Comparison of ENCODE assay signal across 11 mouse cellular contexts in genomic region chr11:97816176-97816575, GRCm38 (mm10). TPM values are rescaled to one million over a fixed set of nuclear protein-coding genes. Genes with fewer than 3 reads are reported as not detected.
DNase-seq lines count a peak whose midpoint lies in the region; ATAC-seq and TF ChIP-seq lines count a peak whose summit lies in the region.
"Had no signal": no experiment of that assay in that cellular context is flagged by ENCODE, and none has a peak within 500 bp of the region (broad histone marks: within the 10 kb centered on the region; RNA-seq: fewer than 3 reads in every experiment).

No protein-coding gene starts in this region.

- no peak overlapping the region for H3K4me2 ChIP-seq in hindbrain, embryonic 12.5 days (replicated peaks)
- no peak overlapping the region for H3K4me2 ChIP-seq in hindbrain, postnatal 0 days (ENCODE audit: low read depth, low read length)
- H3K4me2 ChIP-seq in lung, postnatal 0 days (replicated peaks; ENCODE audit: low read depth, low read length) = no peak overlapping the region
- H3K4me2 ChIP-seq in intestine, embryonic 16.5 days (ENCODE audit: low read depth, low read length) = no peak overlapping the region
- no peak overlapping the region for H3K4me2 ChIP-seq in stomach, postnatal 0 days (replicated peaks; ENCODE audit: low read depth)
- H3K4me2 ChIP-seq: forebrain, embryonic 15.5 days had no signal

- TF ChIP-seq EP300 in lung, postnatal 0 days (IDR thresholded peaks at IDR 0.05) = no peak
- TF ChIP-seq EP300 in stomach, postnatal 0 days (optimal IDR thresholded peaks at IDR 0.05) = no peak

- no peak for ATAC-seq in hindbrain, embryonic 12.5 days (ENCODE audit: low FRiP score)
- ATAC-seq in hindbrain, postnatal 0 days = no peak
- no peak for ATAC-seq in lung, postnatal 0 days
- ATAC-seq in intestine, embryonic 16.5 days = no peak
- ATAC-seq in stomach, postnatal 0 days (ENCODE audit: low FRiP score, low TSS enrichment) = no peak
- ATAC-seq: activated CD4-positive, CD25-positive, alpha-beta regulatory T cell, adult 4 months; forebrain, embryonic 15.5 days had no signal

- 78% methylated on average over 5 of the region's 5 CpGs for WGBS in hindbrain, embryonic 12.5 days
- 60% methylated on average over 5 of the region's 5 CpGs for WGBS in hindbrain, postnatal 0 days
- 58% methylated on average over 5 of the region's 5 CpGs for WGBS in lung, postnatal 0 days
- WGBS in intestine, embryonic 16.5 days = 64% methylated on average over 5 of the region's 5 CpGs
- WGBS in stomach, postnatal 0 days = 47% methylated on average over 5 of the region's 5 CpGs

- no peak for DNase-seq in hindbrain, postnatal 0 days (ENCODE audit: low spot score)
- no peak for DNase-seq in lung, postnatal 0 days (ENCODE audit: low spot score)
- DNase-seq in lung, postnatal 10 days = no peak
- no peak for DNase-seq in stomach, postnatal 0 days (ENCODE audit: low spot score)
- DNase-seq in thymus, postnatal 0 days (ENCODE audit: low spot score) = no peak
- DNase-seq: thymus, postnatal 4 days had no signal

- no peak overlapping the region for H3K4me3 ChIP-seq in hindbrain, embryonic 12.5 days
- no peak overlapping the region for H3K4me3 ChIP-seq in hindbrain, postnatal 0 days (ENCODE audit: low read length)
- no peak overlapping the region for H3K4me3 ChIP-seq in lung, postnatal 0 days (ENCODE audit: low read depth, low read length)
- H3K4me3 ChIP-seq in intestine, embryonic 16.5 days (ENCODE audit: low read length) = no peak overlapping the region
- H3K4me3 ChIP-seq in stomach, postnatal 0 days (ENCODE audit: low read depth, low read length) = no peak overlapping the region
- H3K4me3 ChIP-seq: forebrain, embryonic 15.5 days had no signal

- no peak overlapping the region for H3K27ac ChIP-seq in hindbrain, embryonic 12.5 days
- H3K27ac ChIP-seq in hindbrain, postnatal 0 days = no peak overlapping the region
- 0 out of 2 replicates have a peak overlapping the region, but pooled peaks have one; percentile 38 for H3K27ac ChIP-seq in lung, postnatal 0 days (ENCODE audit: low read length)
- peak overlapping the region; percentile 0 for H3K27ac ChIP-seq in intestine, embryonic 16.5 days (ENCODE audit: low read length)
- H3K27ac ChIP-seq in stomach, postnatal 0 days (replicated peaks) = peak overlapping the region; percentile 56
- H3K27ac ChIP-seq: forebrain, embryonic 15.5 days had no signal

- no peak for TF ChIP-seq CTCF in hindbrain, postnatal 0 days (IDR thresholded peaks at IDR 0.05; ENCODE audit: low read depth)
- no peak for TF ChIP-seq CTCF in lung, postnatal 0 days (IDR thresholded peaks at IDR 0.05)
- TF ChIP-seq CTCF in stomach, postnatal 0 days (IDR thresholded peaks at IDR 0.05; ENCODE audit: low read depth) = no peak

- H3K9ac ChIP-seq in hindbrain, embryonic 12.5 days = 0 out of 2 replicates have a peak overlapping the region, but pooled peaks have one; percentile 18
- no peak overlapping the region for H3K9ac ChIP-seq in hindbrain, postnatal 0 days (replicated peaks; ENCODE audit: low read length)
- no peak overlapping the region for H3K9ac ChIP-seq in lung, postnatal 0 days (replicated peaks; ENCODE audit: low read depth)
- no peak overlapping the region for H3K9ac ChIP-seq in intestine, embryonic 16.5 days (ENCODE audit: low read depth, low read length)
- H3K9ac ChIP-seq in stomach, postnatal 0 days (ENCODE audit: low read length) = no peak overlapping the region
- H3K9ac ChIP-seq: forebrain, embryonic 15.5 days had no signal

- no peaks in the 10 kb centered on the region for H3K27me3 ChIP-seq in hindbrain, embryonic 12.5 days
- no peaks in the 10 kb centered on the region for H3K27me3 ChIP-seq in hindbrain, postnatal 0 days (ENCODE audit: insufficient read depth, low read length)
- no peaks in the 10 kb centered on the region for H3K27me3 ChIP-seq in lung, postnatal 0 days (replicated peaks; ENCODE audit: insufficient read depth, low read length)
- H3K27me3 ChIP-seq in intestine, embryonic 16.5 days (replicated peaks; ENCODE audit: control insufficient read depth, insufficient read depth, low read length) = no peaks in the 10 kb centered on the region
- no peaks in the 10 kb centered on the region for H3K27me3 ChIP-seq in stomach, postnatal 0 days (ENCODE audit: control insufficient read depth, insufficient read depth, low read length)
- H3K27me3 ChIP-seq: forebrain, embryonic 15.5 days had no signal

- peaks cover 47% of the 10 kb centered on the region for H3K36me3 ChIP-seq in hindbrain, embryonic 12.5 days
- H3K36me3 ChIP-seq in hindbrain, postnatal 0 days (ENCODE audit: insufficient read depth, low read length) = peaks cover 14% of the 10 kb centered on the region; the same call in 1 of the 2 replicates
- H3K36me3 ChIP-seq in lung, postnatal 0 days (ENCODE audit: insufficient read depth, low read length) = no peaks in the 10 kb centered on the region
- H3K36me3 ChIP-seq in intestine, embryonic 16.5 days (ENCODE audit: control insufficient read depth, insufficient read depth, low read length) = peaks cover 3% of the 10 kb centered on the region
- peaks cover 2% of the 10 kb centered on the region; the same call in 1 of the 2 replicates for H3K36me3 ChIP-seq in stomach, postnatal 0 days (ENCODE audit: control insufficient read depth, insufficient read depth, low read length)

- no peaks in the 10 kb centered on the region for H3K9me3 ChIP-seq in hindbrain, embryonic 12.5 days (replicated peaks)
- H3K9me3 ChIP-seq in hindbrain, postnatal 0 days (ENCODE audit: low read length) = no peaks in the 10 kb centered on the region
- no peaks in the 10 kb centered on the region for H3K9me3 ChIP-seq in lung, postnatal 0 days (ENCODE audit: low read length)
- H3K9me3 ChIP-seq in intestine, embryonic 16.5 days (ENCODE audit: control insufficient read depth, low read length) = no peaks in the 10 kb centered on the region
- no peaks in the 10 kb centered on the region for H3K9me3 ChIP-seq in stomach, postnatal 0 days (ENCODE audit: control insufficient read depth, low read length)
- H3K9me3 ChIP-seq: forebrain, embryonic 15.5 days had no signal

- H3K4me1 ChIP-seq in hindbrain, embryonic 12.5 days = peaks cover 69% of the 10 kb centered on the region
- H3K4me1 ChIP-seq in hindbrain, postnatal 0 days (ENCODE audit: insufficient read depth, low read length) = peaks cover 35% of the 10 kb centered on the region
- H3K4me1 ChIP-seq in lung, postnatal 0 days (ENCODE audit: insufficient read depth, low read depth, low read length) = peaks cover 25% of the 10 kb centered on the region
- peaks cover 82% of the 10 kb centered on the region for H3K4me1 ChIP-seq in intestine, embryonic 16.5 days (ENCODE audit: control insufficient read depth, insufficient read depth, low read length)
- peaks cover 13% of the 10 kb centered on the region for H3K4me1 ChIP-seq in stomach, postnatal 0 days (replicated peaks; ENCODE audit: control insufficient read depth, insufficient read depth)

RNA-seq across cellular contexts. Expression of gene Lasp1, which starts 17.4 kb away (rescaled TPM):
- 111 and 120 TPM in 2 replicates for polyA plus RNA-seq in hindbrain, embryonic 12.5 days (2016; fragmentation: Nextera tagmentation; extraction: Ambion mirVana)
- total RNA-seq in hindbrain, postnatal 0 days (2014; rRNA removed) = 177 and 187 TPM in 2 replicates
- 121 and 137 TPM in 2 replicates for polyA plus RNA-seq in hindbrain, postnatal 0 days (2015; fragmentation: Nextera tagmentation; extraction: Ambion mirVana)
- polyA plus RNA-seq in lung, postnatal 0 days (2015; fragmentation: Nextera tagmentation; extraction: Ambion mirVana) = 96.4 and 107 TPM in 2 replicates
- polyA plus RNA-seq in intestine, embryonic 16.5 days (2015; fragmentation: Nextera tagmentation; extraction: Ambion mirVana) = 141 and 148 TPM in 2 replicates
- polyA plus RNA-seq in stomach, postnatal 0 days (2015; fragmentation: Nextera tagmentation; extraction: Ambion mirVana) = 84.0 and 90.1 TPM in 2 replicates
- polyA plus RNA-seq in thymus, postnatal 0 days (2015; fragmentation: Nextera tagmentation; extraction: Ambion mirVana) = 98.7 and 108 TPM in 2 replicates

RNA-seq across cellular contexts. Expression of gene B230217C12Rik, which starts 24.4 kb away (rescaled TPM):
- 14.1 and 14.8 TPM in 2 replicates for polyA plus RNA-seq in hindbrain, embryonic 12.5 days (2016; fragmentation: Nextera tagmentation; extraction: Ambion mirVana)
- 29.4 and 30.0 TPM in 2 replicates for total RNA-seq in hindbrain, postnatal 0 days (2014; rRNA removed)
- 31.6 and 32.3 TPM in 2 replicates for polyA plus RNA-seq in hindbrain, postnatal 0 days (2015; fragmentation: Nextera tagmentation; extraction: Ambion mirVana)
- polyA plus RNA-seq in lung, postnatal 0 days (2015; fragmentation: Nextera tagmentation; extraction: Ambion mirVana) = 1.3 and 1.5 TPM in 2 replicates
- 4.1 TPM in 2 replicates for polyA plus RNA-seq in intestine, embryonic 16.5 days (2015; fragmentation: Nextera tagmentation; extraction: Ambion mirVana)
- polyA plus RNA-seq in stomach, postnatal 0 days (2015; fragmentation: Nextera tagmentation; extraction: Ambion mirVana) = 1.1 and 1.9 TPM in 2 replicates
- polyA plus RNA-seq in thymus, postnatal 0 days (2015; fragmentation: Nextera tagmentation; extraction: Ambion mirVana) = 4.5 and 5.0 TPM in 2 replicates

RNA-seq across cellular contexts. Expression of gene Rpl23, which starts 33.9 kb away (rescaled TPM):
- polyA plus RNA-seq in hindbrain, embryonic 12.5 days (2016; fragmentation: Nextera tagmentation; extraction: Ambion mirVana) = 347 and 376 TPM in 2 replicates
- total RNA-seq in hindbrain, postnatal 0 days (2014; rRNA removed) = 124 and 141 TPM in 2 replicates
- 351 and 362 TPM in 2 replicates for polyA plus RNA-seq in hindbrain, postnatal 0 days (2015; fragmentation: Nextera tagmentation; extraction: Ambion mirVana)
- 464 and 478 TPM in 2 replicates for polyA plus RNA-seq in lung, postnatal 0 days (2015; fragmentation: Nextera tagmentation; extraction: Ambion mirVana)
- 466 and 491 TPM in 2 replicates for polyA plus RNA-seq in intestine, embryonic 16.5 days (2015; fragmentation: Nextera tagmentation; extraction: Ambion mirVana)
- polyA plus RNA-seq in stomach, postnatal 0 days (2015; fragmentation: Nextera tagmentation; extraction: Ambion mirVana) = 585 and 586 TPM in 2 replicates
- 766 and 768 TPM in 2 replicates for polyA plus RNA-seq in thymus, postnatal 0 days (2015; fragmentation: Nextera tagmentation; extraction: Ambion mirVana)

RNA-seq across cellular contexts. Expression of gene 1700001P01Rik, which starts 40.5 kb away (rescaled TPM):
- 0.68 and 0.98 TPM in 2 replicates for polyA plus RNA-seq in hindbrain, embryonic 12.5 days (2016; fragmentation: Nextera tagmentation; extraction: Ambion mirVana)
- not detected in 2 replicates for total RNA-seq in hindbrain, postnatal 0 days (2014; rRNA removed)
- polyA plus RNA-seq in hindbrain, postnatal 0 days (2015; fragmentation: Nextera tagmentation; extraction: Ambion mirVana) = not detected in 2 replicates
- not detected in 2 replicates for polyA plus RNA-seq in lung, postnatal 0 days (2015; fragmentation: Nextera tagmentation; extraction: Ambion mirVana)
- not detected in 2 replicates for polyA plus RNA-seq in intestine, embryonic 16.5 days (2015; fragmentation: Nextera tagmentation; extraction: Ambion mirVana)
- polyA plus RNA-seq in stomach, postnatal 0 days (2015; fragmentation: Nextera tagmentation; extraction: Ambion mirVana) = not detected in 2 replicates
- polyA plus RNA-seq in thymus, postnatal 0 days (2015; fragmentation: Nextera tagmentation; extraction: Ambion mirVana) = 0.44 TPM in 1 of 2 replicates, not detected in the other
- polyA plus RNA-seq: neural tube, embryonic 11.5 days had no signal

RNA-seq across cellular contexts. Expression of gene Cwc25, which starts 49.8 kb away (rescaled TPM):
- polyA plus RNA-seq in hindbrain, embryonic 12.5 days (2016; fragmentation: Nextera tagmentation; extraction: Ambion mirVana) = 22.0 and 25.4 TPM in 2 replicates
- total RNA-seq in hindbrain, postnatal 0 days (2014; rRNA removed) = 13.3 and 14.2 TPM in 2 replicates
- polyA plus RNA-seq in hindbrain, postnatal 0 days (2015; fragmentation: Nextera tagmentation; extraction: Ambion mirVana) = 11.9 and 12.9 TPM in 2 replicates
- polyA plus RNA-seq in lung, postnatal 0 days (2015; fragmentation: Nextera tagmentation; extraction: Ambion mirVana) = 12.7 and 13.2 TPM in 2 replicates
- polyA plus RNA-seq in intestine, embryonic 16.5 days (2015; fragmentation: Nextera tagmentation; extraction: Ambion mirVana) = 11.1 and 11.9 TPM in 2 replicates
- polyA plus RNA-seq in stomach, postnatal 0 days (2015; fragmentation: Nextera tagmentation; extraction: Ambion mirVana) = 9.0 TPM in 2 replicates
- 17.7 and 18.5 TPM in 2 replicates for polyA plus RNA-seq in thymus, postnatal 0 days (2015; fragmentation: Nextera tagmentation; extraction: Ambion mirVana)

Comparison
In these comparisons a context has a peak if more than half of its experiments do, and no peak if none do; other contexts are left out.
1. H3K27ac ChIP-seq: peak in lung, postnatal 0 days (single experiment), intestine, embryonic 16.5 days (single experiment) and stomach, postnatal 0 days (single experiment); none in hindbrain, embryonic 12.5 days (single experiment) and hindbrain, postnatal 0 days (single experiment).